Mouse (Mus musculus) limb, embryonic 14.5 days (tissue): ENCODE data around the gene Nsmf. TPM values are rescaled to one million over a fixed set of nuclear protein-coding genes. Genes with fewer than 3 reads are reported as not detected.

Experiments
- ATAC-seq: fragments of 200-750 bp; cut with Nextera tagmentation; 2 replicates; pipeline ENCODE4 v1.8.0; 2017; ENCODE audit warnings: low read depth, moderate number of reproducible peaks, moderate TSS enrichment; ENCODE audit not compliant: low FRiP score
- DNase-seq: peaks from one replicate; pipeline ENCODE4 v3.0.0-alpha.2; 2015; ENCODE audit warnings: low spot score
- H3K27ac ChIP-seq: fragments of 300-500 bp; sonication (generic); replicated peaks from 2 replicates; pipeline ENCODE4 v1.5.1; 2014; ENCODE audit warnings: low read depth, mild to moderate bottlenecking, low read length, moderate library complexity, mixed read lengths
- H3K27me3 ChIP-seq: fragments of 300-500 bp; sonication (generic); 2 replicates; pipeline ENCODE4 v1.6.1; 2014; ENCODE audit warnings: low read length, mixed read lengths; ENCODE audit not compliant: control insufficient read depth, insufficient read depth
- H3K36me3 ChIP-seq: fragments of 300-500 bp; sonication (generic); 2 replicates; pipeline ENCODE4 v1.6.1; 2014; ENCODE audit warnings: mild to moderate bottlenecking, low read length, moderate library complexity, mixed read lengths; ENCODE audit not compliant: control insufficient read depth, insufficient read depth
- H3K4me1 ChIP-seq: fragments of 300-500 bp; sonication (generic); 2 replicates; pipeline ENCODE4 v1.6.1; 2014; ENCODE audit warnings: antibody characterized with exemption, low read length, mixed read lengths; ENCODE audit not compliant: control insufficient read depth, insufficient read depth
- H3K4me2 ChIP-seq: fragments of 300-500 bp; sonication (generic); replicated peaks from 2 replicates; pipeline ENCODE4 v1.6.1; 2014; ENCODE audit warnings: low read depth, mild to moderate bottlenecking, low read length, moderate library complexity; ENCODE audit not compliant: severe bottlenecking
- H3K4me3 ChIP-seq: fragments of 300-500 bp; sonication (generic); replicated peaks from 2 replicates; pipeline ENCODE4 v1.5.1; 2014; ENCODE audit warnings: low read length
- H3K9ac ChIP-seq: fragments of 300-500 bp; sonication (generic); 2 replicates; pipeline ENCODE4 v1.6.1; 2014; ENCODE audit warnings: mild to moderate bottlenecking, low read depth, low read length, moderate library complexity; ENCODE audit not compliant: severe bottlenecking
- H3K9me3 ChIP-seq: fragments of 300-500 bp; sonication (generic); 2 replicates; pipeline ENCODE4 v1.6.1; 2016; ENCODE audit warnings: low read length; ENCODE audit not compliant: control insufficient read depth
- POLR2A ChIP-seq: fragments of 200-500 bp; IDR thresholded peaks from 2 replicates; pipeline ENCODE4 v1.8.0; 2012; ENCODE audit warnings: inconsistent platforms, mild to moderate bottlenecking, moderate library complexity, borderline replicate concordance; ENCODE audit not compliant: insufficient read depth, insufficient read length; ENCODE audit errors: extremely low read depth
- WGBS: fragments of 180-500 bp; shearing (Covaris S2); extraction: QIAGEN DNeasy Blood & Tissue Kit; methylation state at CpG from one replicate; pipeline ENCODE4 v1.1.7; 2014; 5-methylcytosine and 5-hydroxymethylcytosine counted together
- polyA plus RNA-seq, 2 experiments: library from polyadenylated mRNA; depleted of rRNA in 1 of 2; stranded (reverse) in 1 of 2; unstranded in 1 of 2; fragments of >200 nt; fragmentation: Nextera tagmentation in 1 of 2; extraction: Ambion mirVana in 1 of 2; gene quantifications; 2 replicates each; pipeline versions ENCODE4 v1.2.1 to v1.2.3; 2012 to 2014

Nsmf gene
- polyA plus RNA-seq, 2 experiments, result 48.6 to 143 TPM

- ATAC-seq, result no peak
- TF ChIP-seq POLR2A, result no peak
- Histone ChIP-seq H3K4me1 (no peaks in the 10 kb centered on the region), H3K9ac (no peak overlapping the region), H3K36me3 (no peaks in the 10 kb centered on the region), H3K4me2 (no peak overlapping the region), H3K4me3 (no peak overlapping the region), H3K27me3 (no peaks in the 10 kb centered on the region), H3K27ac (no peak overlapping the region), H3K9me3 (no peaks in the 10 kb centered on the region)
- 80% methylated on average over 4 of the region's 4 CpGs for WGBS
- DNase-seq, result no peak
Measured at GRCm38 (mm10) chr2:25083697-25084096, 29.5 kb downstream of the Nsmf start.

- no peaks in the 10 kb centered on the region for H3K36me3 ChIP-seq
- no peak overlapping the region for H3K9ac ChIP-seq
- H3K4me3 ChIP-seq, result no peak overlapping the region
- no peak for TF ChIP-seq POLR2A
- H3K27ac ChIP-seq, result no peak overlapping the region
- no peaks in the 10 kb centered on the region for H3K27me3 ChIP-seq
- no peak overlapping the region for H3K4me2 ChIP-seq
- 81% methylated on average over 5 of the region's 5 CpGs for WGBS
- ATAC-seq (no peak), DNase-seq (no peak)
- no peaks in the 10 kb centered on the region for H3K9me3 ChIP-seq
- H3K4me1 ChIP-seq, result no peaks in the 10 kb centered on the region
Measured at GRCm38 (mm10) chr2:25085571-25085970, 31.4 kb downstream of the Nsmf start.

- H3K9me3 ChIP-seq, result no peaks in the 10 kb centered on the region
- H3K36me3 ChIP-seq, result no peaks in the 10 kb centered on the region
- no peak for ATAC-seq
- no peak overlapping the region for H3K4me3 ChIP-seq
- 96% methylated on average over 2 of the region's 2 CpGs for WGBS
- no peak overlapping the region for H3K27ac ChIP-seq
- H3K4me1 ChIP-seq, result no peaks in the 10 kb centered on the region
- no peak for DNase-seq
- TF ChIP-seq POLR2A, result no peak
- no peak overlapping the region for H3K9ac ChIP-seq
- no peaks in the 10 kb centered on the region for H3K27me3 ChIP-seq
- no peak overlapping the region for H3K4me2 ChIP-seq
Measured at GRCm38 (mm10) chr2:25087842-25088241, 33.7 kb downstream of the Nsmf start.

GRCm38 (mm10) chr2:25088636-25089035 is 34.5 kb downstream of the Nsmf start:
- Histone ChIP-seq H3K4me3 (no peak overlapping the region), H3K4me1 (no peaks in the 10 kb centered on the region), H3K36me3 (no peaks in the 10 kb centered on the region), H3K4me2 (no peak overlapping the region), H3K9me3 (no peaks in the 10 kb centered on the region), H3K9ac (no peak overlapping the region), H3K27me3 (no peaks in the 10 kb centered on the region), H3K27ac (no peak overlapping the region)
- ATAC-seq (no peak), DNase-seq (no peak)
- WGBS, result 86% methylated on average over 3 of the region's 3 CpGs
- TF ChIP-seq POLR2A, result no peak

- no peak for TF ChIP-seq POLR2A
- Histone ChIP-seq H3K4me3 (no peak overlapping the region), H3K9me3 (no peaks in the 10 kb centered on the region), H3K4me2 (peak overlapping the region; percentile 11; the same call in 1 of the 2 replicates), H3K9ac (no peak overlapping the region), H3K36me3 (no peaks in the 10 kb centered on the region), H3K4me1 (no peaks in the 10 kb centered on the region), H3K27ac (no peak overlapping the region), H3K27me3 (peaks cover 3% of the 10 kb centered on the region; the same call in 1 of the 2 replicates)
- DNase-seq, result no peak
- ATAC-seq, result no peak
- WGBS, result 48% methylated on average over 17 of the region's 17 CpGs
Measured at GRCm38 (mm10) chr2:25094785-25095108, 40.6 kb downstream of the Nsmf start.
